Mouse (Mus musculus) frontal cortex, adult (tissue): ENCODE measurements around the gene Ctnnbip1.
"Not testable (repeated sequence)": the region's sequence is repeated elsewhere in the genome, so short reads cannot be mapped to it uniquely, and the experiment has no call there.

Source experiments
- ATAC-seq: cut with Nextera tagmentation; 2 replicates; pipeline ENCODE4 v1.9.2; 2017; ENCODE audit warnings: mild to moderate bottlenecking, moderate library complexity, mixed read lengths; ENCODE audit not compliant: low TSS enrichment

The Ctnnbip1 gene

DNA sequence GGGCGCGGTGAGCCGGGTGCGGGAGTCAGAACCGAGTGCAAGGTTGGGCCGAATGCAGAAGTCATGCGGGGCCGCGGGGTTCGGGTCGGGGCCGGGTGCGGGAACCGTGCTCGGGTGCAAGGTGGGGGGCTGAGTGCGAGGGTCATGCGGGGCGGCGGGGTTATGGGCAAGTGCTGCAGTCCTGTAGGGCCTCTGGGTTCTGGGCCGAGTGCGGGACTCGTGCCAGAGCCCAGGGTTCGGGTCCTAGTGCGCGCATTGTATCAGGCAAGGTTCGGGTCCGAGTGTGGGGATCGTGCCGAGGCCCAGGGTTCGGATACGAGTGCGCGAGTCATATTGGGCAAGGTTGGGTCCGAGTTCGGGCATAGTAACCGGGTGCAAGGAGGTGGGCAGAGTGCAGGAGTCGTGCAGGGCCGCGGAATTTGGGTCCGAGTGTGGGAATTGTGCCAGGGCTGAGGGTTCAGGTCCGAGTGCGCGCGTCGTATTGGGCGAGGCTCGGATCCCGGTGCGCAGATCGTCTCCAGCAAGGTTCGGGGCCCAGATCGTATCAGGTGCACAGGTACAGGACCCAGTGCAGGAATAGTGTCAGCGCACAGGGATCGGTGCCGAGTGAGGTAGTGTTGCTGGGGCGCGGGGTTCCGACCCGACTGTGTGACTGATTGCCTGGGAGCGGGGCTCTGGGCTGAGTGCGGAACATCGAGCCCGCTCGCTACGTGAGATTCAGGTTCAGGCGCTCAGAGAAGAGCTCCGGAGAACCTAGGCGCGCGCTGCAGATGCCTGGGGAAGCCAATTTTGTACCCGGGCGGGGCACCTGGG, 69.0 kb downstream of the Ctnnbip1 start:
- peak; percentile 36; the same call in 1 of the 2 replicates for ATAC-seq

DNA sequence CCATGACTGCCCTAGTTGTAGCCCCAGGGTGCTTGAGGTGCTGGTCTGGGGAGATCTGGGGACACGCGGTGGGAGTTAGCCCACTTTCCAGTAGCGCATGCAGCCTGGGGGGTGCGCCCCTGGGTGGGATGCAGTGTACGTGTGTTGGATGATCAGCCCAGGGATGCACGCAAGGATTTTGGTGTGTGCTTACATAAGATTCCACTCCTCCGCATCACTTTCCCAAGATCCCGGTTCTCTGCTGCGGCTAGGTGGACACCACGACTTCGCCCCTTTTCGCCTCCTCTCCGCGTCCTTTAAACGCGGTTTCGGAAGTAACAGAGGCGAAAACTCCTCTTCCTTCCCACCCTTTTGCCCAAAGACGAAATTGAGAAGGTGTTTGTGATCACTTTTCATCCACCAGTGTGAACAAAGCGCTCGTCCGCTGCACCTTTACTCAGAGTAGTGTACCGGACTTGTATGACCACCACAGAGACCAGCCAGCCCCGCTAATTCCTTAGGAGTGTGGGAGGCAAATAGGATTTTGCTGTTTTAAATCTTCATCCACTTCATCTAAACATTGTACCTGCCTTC, 69.6 kb downstream of the Ctnnbip1 start:
- peak; percentile 62 for ATAC-seq

DNA sequence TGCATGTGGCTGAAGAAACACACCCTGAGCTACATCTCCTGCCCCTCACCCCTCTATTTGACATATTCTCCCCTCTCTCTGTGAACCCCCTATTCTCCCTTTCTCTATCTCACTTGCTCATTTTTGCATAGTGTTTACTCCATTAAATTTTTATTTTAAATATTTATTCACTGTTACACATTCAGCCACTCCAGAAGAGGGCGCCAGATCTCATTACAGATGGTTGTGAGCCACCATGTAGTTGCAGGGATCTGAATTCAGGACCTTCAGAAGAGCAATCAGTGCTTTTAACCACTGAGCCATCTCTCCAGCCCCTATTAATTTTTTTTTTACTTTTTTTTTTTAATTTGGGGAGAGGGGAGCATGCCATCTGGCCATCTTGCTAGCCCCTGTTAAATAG, 72.2 kb downstream of the Ctnnbip1 start:
- ATAC-seq = no peak

DNA sequence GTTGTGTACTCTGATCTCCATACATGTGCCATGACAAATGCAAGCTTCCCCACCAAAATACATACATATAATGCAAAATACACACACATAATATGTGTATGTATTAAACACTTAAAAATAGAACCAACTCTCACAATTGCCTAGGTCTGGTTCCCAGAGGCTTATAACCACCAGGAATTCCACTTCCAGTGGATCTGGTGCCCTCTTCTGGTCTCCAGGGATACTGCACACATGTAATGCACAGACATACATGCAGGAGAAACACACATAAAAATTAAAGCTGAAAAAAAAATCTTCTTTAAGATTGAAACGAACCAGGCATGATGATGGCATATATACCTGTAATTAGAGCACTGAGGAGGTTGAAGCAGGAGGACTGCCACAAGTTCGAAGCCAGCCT, 73.5 kb downstream of the Ctnnbip1 start:
- ATAC-seq = no peak

- no peak for ATAC-seq
Measured at GRCm38 (mm10) chr4:149594913-149595581, 77.0 kb downstream of the Ctnnbip1 start.

GRCm38 (mm10) chr4:149597641-149598208, 79.7 kb downstream of the Ctnnbip1 start:
- ATAC-seq = no peak

DNA sequence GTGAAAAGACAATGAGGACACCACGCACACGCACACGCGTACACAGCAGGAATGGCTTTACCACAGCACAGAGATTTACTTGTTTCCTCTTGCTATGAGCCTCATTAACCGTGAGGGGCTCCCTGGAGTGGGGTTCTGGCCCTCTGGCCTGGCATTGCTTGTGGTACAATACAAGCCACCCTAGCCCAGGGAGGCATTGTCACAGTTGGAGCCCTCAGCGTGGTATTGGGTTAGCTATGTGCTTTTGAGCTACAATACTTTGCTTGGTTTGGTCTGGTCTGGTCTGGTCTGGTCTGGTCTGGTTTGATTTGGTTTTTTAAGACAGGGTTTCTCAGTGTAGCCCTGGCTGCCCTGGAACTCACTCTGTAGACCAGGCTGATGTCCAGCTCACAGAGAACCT, 81.5 kb downstream of the Ctnnbip1 start:
- no peak for ATAC-seq

DNA sequence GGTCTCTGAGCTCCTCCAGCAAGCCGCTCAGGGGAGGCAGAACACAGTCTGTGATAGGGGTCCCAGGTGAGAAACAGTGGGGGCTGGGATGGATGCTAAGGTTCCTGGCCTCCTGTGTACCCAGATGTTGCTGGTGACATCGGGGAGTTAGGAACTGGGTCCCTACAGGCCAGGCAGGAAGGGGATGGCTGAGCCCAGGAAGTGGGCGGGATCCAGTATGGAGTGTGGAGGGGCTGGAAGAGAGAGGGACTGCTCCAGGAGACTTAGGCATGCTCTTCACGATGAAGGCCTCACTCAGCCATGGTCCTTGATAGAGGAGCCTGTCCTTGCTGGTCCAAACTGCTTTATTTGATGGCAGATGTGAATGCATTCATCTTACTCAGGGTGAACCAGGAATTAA, 82.1 kb downstream of the Ctnnbip1 start:
- no peak for ATAC-seq

- ATAC-seq = no peak
Measured at GRCm38 (mm10) chr4:149601484-149601883, 83.4 kb downstream of the Ctnnbip1 start.

DNA sequence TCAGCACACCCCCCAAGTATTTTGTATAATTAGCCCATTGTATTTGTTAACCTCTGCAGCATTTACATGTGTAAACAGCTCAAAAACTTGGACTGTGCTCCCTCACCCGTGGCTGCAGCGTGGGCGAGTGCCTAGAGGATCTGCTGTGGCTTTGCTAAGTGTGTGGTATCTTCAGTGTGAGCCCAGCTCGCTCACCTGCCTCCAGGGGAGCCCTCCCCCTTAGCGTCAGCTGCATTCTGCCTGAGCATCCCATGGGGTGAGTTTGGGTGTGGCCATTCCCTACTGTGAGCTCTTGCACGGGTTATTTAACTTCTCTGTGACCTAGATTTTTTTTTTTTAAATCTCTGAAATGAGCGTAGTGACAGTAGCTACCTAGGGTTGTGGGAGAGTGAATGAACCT, 84.2 kb downstream of the Ctnnbip1 start:
- 0 out of 2 replicates have a peak, but pooled peaks have one; percentile 22 for ATAC-seq

- ATAC-seq = no peak
Measured at GRCm38 (mm10) chr4:149603860-149604259, 85.8 kb downstream of the Ctnnbip1 start.

- ATAC-seq = no peak
Measured at GRCm38 (mm10) chr4:149604518-149604917, 86.5 kb downstream of the Ctnnbip1 start.

GRCm38 (mm10) chr4:149606056-149606455, 88.0 kb downstream of the Ctnnbip1 start:
- peak; percentile 41; the same call in 1 of the 2 replicates for ATAC-seq

DNA sequence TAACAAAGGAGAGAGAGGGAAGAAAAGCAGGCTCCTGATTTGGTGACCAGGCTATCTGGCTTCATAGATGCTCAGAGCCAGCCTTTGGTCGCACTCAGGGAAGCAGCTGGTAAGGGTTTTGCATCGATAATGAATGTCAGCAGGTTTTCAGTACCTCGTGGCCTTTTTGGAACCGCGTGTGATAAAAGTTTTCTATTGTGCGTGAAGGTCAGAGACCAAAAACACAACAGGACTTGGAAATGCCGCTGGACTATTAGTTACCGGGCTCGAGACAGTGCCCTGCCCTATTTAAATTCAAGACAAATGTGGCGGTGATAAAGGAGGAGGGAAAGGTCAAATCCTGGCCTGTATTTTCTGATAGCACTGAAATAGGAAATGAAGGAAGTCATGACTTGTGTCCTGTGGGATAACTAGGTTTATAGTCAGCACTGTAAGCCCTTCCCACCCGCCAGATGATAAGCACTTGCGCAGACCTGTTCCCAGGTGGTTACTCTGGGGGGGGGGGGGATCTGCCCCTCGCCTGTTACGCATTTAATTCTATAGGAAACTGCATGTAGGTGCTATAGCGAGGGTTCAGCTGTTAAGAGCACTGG, 88.8 kb downstream of the Ctnnbip1 start:
- no peak for ATAC-seq

GRCm38 (mm10) chr4:149607591-149608308, 89.7 kb downstream of the Ctnnbip1 start:
- ATAC-seq = no peak

DNA sequence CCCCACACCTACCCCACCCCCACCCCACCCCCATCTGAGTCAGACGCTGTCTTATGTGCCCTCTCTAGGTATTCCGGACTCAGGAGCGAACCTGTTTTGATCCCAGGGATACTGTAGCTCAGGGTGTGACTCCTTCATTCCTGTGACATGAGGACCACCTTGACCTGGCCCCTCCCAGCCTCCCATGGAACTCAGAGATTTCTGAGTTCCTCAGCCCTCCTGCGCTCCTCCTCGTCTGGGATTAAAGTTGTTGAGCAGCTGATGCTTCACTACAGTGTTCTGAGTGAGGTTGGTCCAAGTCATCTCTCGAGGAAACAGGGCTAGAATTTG, 90.2 kb downstream of the Ctnnbip1 start:
- ATAC-seq = no peak

DNA sequence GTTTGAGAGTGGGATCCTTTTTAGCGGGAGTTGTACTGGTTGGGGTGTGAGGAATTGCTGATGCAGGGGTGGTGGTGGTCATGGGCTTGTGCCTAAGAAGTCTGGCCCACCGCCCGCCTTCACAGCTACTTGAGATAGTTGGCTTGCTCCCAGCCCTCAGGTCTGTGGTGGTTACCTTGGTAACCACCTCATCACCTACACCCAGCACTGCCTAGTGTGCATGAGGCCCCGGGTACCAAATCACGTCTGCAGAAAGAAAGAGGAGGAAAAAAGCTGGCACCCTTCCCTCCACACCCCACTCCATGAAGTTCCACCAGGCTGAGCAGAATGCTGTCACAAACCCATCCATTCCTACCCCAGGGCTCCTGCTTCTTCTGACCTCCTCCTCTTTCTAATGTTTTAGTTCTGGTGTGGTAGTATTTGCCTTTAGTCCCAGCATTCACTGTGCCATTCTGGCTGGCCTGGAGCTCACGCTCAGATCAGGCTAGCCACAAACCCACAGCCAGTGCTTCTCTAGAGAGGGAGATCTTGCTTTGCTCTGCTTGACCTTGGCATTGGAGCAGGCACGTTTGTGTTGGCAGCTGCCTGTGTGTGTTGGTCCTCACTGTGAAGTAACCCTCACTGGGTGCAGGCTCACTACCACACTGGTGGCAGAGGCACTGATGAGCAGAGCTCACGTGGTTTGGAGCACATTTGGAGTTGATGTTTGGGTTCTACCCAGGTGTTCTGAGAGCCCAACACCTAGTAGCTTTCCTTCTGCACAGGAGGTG, 91.4 kb downstream of the Ctnnbip1 start:
- ATAC-seq = peak; percentile 61

DNA sequence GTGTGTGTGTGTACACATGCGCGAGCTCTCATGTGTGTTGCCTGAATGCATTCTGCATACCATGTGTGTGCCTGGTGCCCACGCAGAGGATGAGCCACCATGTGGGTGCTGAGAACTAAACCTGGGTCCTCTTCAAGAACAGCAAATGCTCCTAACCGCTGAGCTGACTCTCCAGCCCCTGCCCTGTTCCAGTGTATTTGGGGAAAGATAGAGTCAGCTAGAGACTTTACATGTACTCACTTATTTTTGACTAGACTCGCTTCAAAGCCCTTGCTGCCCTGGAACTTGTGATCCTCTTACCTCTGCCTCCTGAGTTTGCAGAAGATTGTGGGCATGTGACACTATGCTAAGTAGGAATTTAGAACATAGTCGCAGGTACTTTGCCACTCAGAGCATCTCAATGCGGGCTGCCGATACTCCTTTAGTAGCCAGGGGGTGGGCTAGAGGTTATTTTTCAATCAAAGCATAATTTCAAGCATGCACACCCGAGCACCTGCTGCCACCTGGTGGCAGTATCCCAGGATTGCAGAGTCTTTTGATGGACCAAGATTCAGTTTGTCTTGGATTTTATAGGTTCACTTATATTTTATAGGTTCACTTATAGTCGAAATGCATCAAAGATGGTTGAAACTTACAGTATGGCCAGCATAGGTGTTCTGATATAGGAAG, 93.5 kb downstream of the Ctnnbip1 start:
- ATAC-seq = no peak

- not testable (repeated sequence) for ATAC-seq
Measured at GRCm38 (mm10) chr4:149613497-149613896, 95.5 kb downstream of the Ctnnbip1 start.

- no peak for ATAC-seq
Measured at GRCm38 (mm10) chr4:149614869-149615268, 96.8 kb downstream of the Ctnnbip1 start.
